Mouse (Mus musculus) small intestine, adult 2 months (tissue): Measurements from ENCODE around the gene Spem2.

Experiments used
- CTCF ChIP-seq: fragments of 200-500 bp; IDR thresholded peaks from 2 replicates; pipeline ENCODE4 v1.5.1; 2012; ENCODE audit warnings: low read depth, mild to moderate bottlenecking, control low read depth, inconsistent platforms, low read length, moderate library complexity, mixed read lengths; ENCODE audit not compliant: insufficient replicate concordance, insufficient read length; ENCODE audit errors: extremely low read depth
- POLR2A ChIP-seq: fragments of 200-500 bp; IDR thresholded peaks from 2 replicates; pipeline ENCODE4 v1.6.1; 2012; ENCODE audit warnings: low read depth, mild to moderate bottlenecking, control low read depth, inconsistent platforms, low read length, moderate library complexity

GRCm38 (mm10) chr11:69803786-69804651, 14.2 kb downstream of the Spem2 start:
- TF ChIP-seq CTCF (peak; percentile 64), POLR2A (peak; percentile 14; the same call in 1 of the 2 replicates)
